Mouse (Mus musculus) left cerebral cortex, postnatal 14 days (tissue): Measurements from ENCODE around the gene Setd1a. TPM values are rescaled to one million over a fixed set of nuclear protein-coding genes. Genes with fewer than 3 reads are reported as not detected.
"Not testable (repeated sequence)": the region's sequence is repeated elsewhere in the genome, so short reads cannot be mapped to it uniquely, and the experiment has no call there.

Experiments used
- DNase-seq, 2 experiments: peaks; one replicate each; pipeline ENCODE4 v3.0.0; 2021 to 2022; ENCODE audit warnings: low spot score in 2 of 2, mixed read lengths in 1 of 2
- intact Hi-C: fragments of 180-260 bp; cut with DNase I; formaldehyde crosslinking; loops from one replicate; pipeline ENCODE4 v1.15.1; 2025
- long read RNA-seq, 2 experiments: library from polyadenylated mRNA; stranded (forward); transcript quantifications; one replicate each; pipeline ENCODE4 v2.0.0; 2021
- total RNA-seq, 2 experiments: library from RNA; stranded (reverse); gene quantifications; 2 replicates each; pipeline ENCODE4 v1.2.3; 2021

Setd1a gene
- total RNA-seq, result 10 to 100 TPM; 43.3 to 44.9 TPM
- long read RNA-seq, experiment 1, partial matches to known transcripts, result 13 of 14 reads
- long read RNA-seq, experiment 1, other reads (novel, unspliced or antisense), result 1 of 14 reads
- long read RNA-seq, experiment 2, partial matches to known transcripts, result 7 of 8 reads
- long read RNA-seq, experiment 2, other reads (novel, unspliced or antisense), result 1 of 8 reads

GRCm38 (mm10) chr7:127776426-127776825 is at the start of gene Setd1a:
Gene Setd1a, plus strand, starts transcription at chr7:127776670.
- intact Hi-C loops, result no loop called here
- peak; percentile 89 for DNase-seq

- intact Hi-C loops, result no loop called here
Observed at GRCm38 (mm10) chr7:127727898-127728297, 48.6 kb upstream of the Setd1a start.

GRCm38 (mm10) chr7:127730170-127730569 is 46.3 kb upstream of the Setd1a start:
- no peak for DNase-seq
- intact Hi-C loops, result no loop called here

More at GRCm38 (mm10) chr7:127727898-127728297, 48.6 kb upstream of the Setd1a start:
- no peak for DNase-seq

- DNase-seq, intact Hi-C loops: not testable (repeated sequence)
Observed at GRCm38 (mm10) chr7:127732066-127732465, 44.4 kb upstream of the Setd1a start, which contains the start of gene Ctf2. Gene Ctf2, minus strand, starts transcription at chr7:127732166.

- intact Hi-C loops, result loop anchor here (5.0 kb wide), 2 partner anchors 67 to 87 kb away; no protein-coding TSS in a partner anchor
- peak; percentile 78 to 81 for DNase-seq
Observed at GRCm38 (mm10) chr7:127744366-127745045, 32.0 kb upstream of the Setd1a start, which contains the start of gene Fbxl19. Gene Fbxl19, plus strand, starts transcription at chr7:127744543.

GRCm38 (mm10) chr7:127745251-127745651 is 31.2 kb upstream of the Setd1a start:
- intact Hi-C loops, result no loop called here
- peak; percentile 94 to 99 for DNase-seq

GRCm38 (mm10) chr7:127745652-127746493 is 30.6 kb upstream of the Setd1a start:
- intact Hi-C loops, result no loop called here
- peak; percentile 97 to 99 for DNase-seq

- no peak for DNase-seq
- intact Hi-C loops, result no loop called here
Observed at GRCm38 (mm10) chr7:127746494-127747491, 29.7 kb upstream of the Setd1a start.

GRCm38 (mm10) chr7:127747559-127748234 is 28.8 kb upstream of the Setd1a start:
- intact Hi-C loops, result no loop called here
- DNase-seq, result no peak

- intact Hi-C loops, result no loop called here
- DNase-seq, result no peak
Observed at GRCm38 (mm10) chr7:127748235-127748560, 28.3 kb upstream of the Setd1a start.

- intact Hi-C loops, result no loop called here
- DNase-seq, result peak; percentile 69 to 81
Observed at GRCm38 (mm10) chr7:127750131-127751127, 26.0 kb upstream of the Setd1a start.

GRCm38 (mm10) chr7:127751619-127752018 is 24.9 kb upstream of the Setd1a start:
- intact Hi-C loops, result no loop called here
- no peak for DNase-seq

- no peak for DNase-seq
- intact Hi-C loops, result no loop called here
Observed at GRCm38 (mm10) chr7:127752069-127752468, 24.4 kb upstream of the Setd1a start.

GRCm38 (mm10) chr7:127753158-127753557 is 23.3 kb upstream of the Setd1a start:
- DNase-seq, result no peak
- intact Hi-C loops, result no loop called here

GRCm38 (mm10) chr7:127753741-127754140 is 22.7 kb upstream of the Setd1a start:
- no peak for DNase-seq
- intact Hi-C loops, result no loop called here

- intact Hi-C loops, result loop anchor here (5.0 kb wide), 1 partner anchor 87 kb away; no protein-coding TSS in a partner anchor
- no peak for DNase-seq
Observed at GRCm38 (mm10) chr7:127759716-127760115, 16.8 kb upstream of the Setd1a start.

- DNase-seq, result no peak
- intact Hi-C loops, result no loop called here
Observed at GRCm38 (mm10) chr7:127760478-127760877, 16.0 kb upstream of the Setd1a start.
